Mouse (Mus musculus) embryonic facial prominence, embryonic 11.5 days (tissue): ENCODE data around the gene Ptprh. TPM values are rescaled to one million over a fixed set of nuclear protein-coding genes. Genes with fewer than 3 reads are reported as not detected.
A peak's percentile ranks its signal among the peaks of the same experiment; 100 is the strongest.

ENCODE experiments used
- ATAC-seq: fragments of 200-750 bp; cut with Nextera tagmentation; replicated peaks from 2 replicates; pipeline ENCODE4 v1.8.0; 2017; ENCODE audit warnings: low read depth; ENCODE audit not compliant: insufficient number of reproducible peaks, low FRiP score, low TSS enrichment
- DNase-seq: peaks from one replicate; pipeline ENCODE4 v3.0.0-alpha.2; 2015; ENCODE audit warnings: low spot score
- H3K27ac ChIP-seq: fragments of 300-500 bp; sonication (generic); replicated peaks from 2 replicates; pipeline ENCODE4 v1.5.1; 2014; ENCODE audit warnings: mild to moderate bottlenecking, low read depth, low read length, control low read depth
- H3K27me3 ChIP-seq: fragments of 300-500 bp; sonication (generic); 2 replicates; pipeline ENCODE4 v1.6.1; 2014; ENCODE audit warnings: mild to moderate bottlenecking, low read length, moderate library complexity, mixed read lengths; ENCODE audit not compliant: control insufficient read depth, insufficient read depth
- H3K36me3 ChIP-seq: fragments of 300-500 bp; sonication (generic); replicated peaks from 2 replicates; pipeline ENCODE4 v1.6.1; 2014; ENCODE audit warnings: low read depth, mild to moderate bottlenecking, low read length, moderate library complexity, mixed read lengths; ENCODE audit not compliant: control insufficient read depth, insufficient read depth
- H3K4me1 ChIP-seq: fragments of 300-500 bp; sonication (generic); 2 replicates; pipeline ENCODE4 v1.6.1; 2014; ENCODE audit warnings: low read length, mixed read lengths; ENCODE audit not compliant: control insufficient read depth, insufficient read depth
- H3K4me2 ChIP-seq: fragments of 300-500 bp; sonication (generic); 2 replicates; pipeline ENCODE4 v1.6.1; 2014; ENCODE audit warnings: low read depth, mild to moderate bottlenecking, control low read depth, low read length, moderate library complexity
- H3K4me3 ChIP-seq: fragments of 300-500 bp; sonication (generic); 2 replicates; pipeline ENCODE4 v1.5.1; 2014; ENCODE audit warnings: low read depth, low read length, control low read depth
- H3K9ac ChIP-seq: fragments of 300-500 bp; sonication (generic); replicated peaks from 2 replicates; pipeline ENCODE4 v1.6.1; 2014; ENCODE audit warnings: mild to moderate bottlenecking, control low read depth, low read length
- H3K9me3 ChIP-seq: fragments of 300-500 bp; sonication (generic); replicated peaks from 2 replicates; pipeline ENCODE4 v1.6.1; 2016; ENCODE audit warnings: mild to moderate bottlenecking, low read length, inconsistent platforms, mixed read lengths; ENCODE audit not compliant: control insufficient read depth
- WGBS: fragments of 180-500 bp; shearing (Covaris S2); extraction: QIAGEN DNeasy Blood & Tissue Kit; methylation state at CpG from one replicate; pipeline ENCODE4 v1.1.7; 2014; 5-methylcytosine and 5-hydroxymethylcytosine counted together
- polyA plus RNA-seq: library from polyadenylated mRNA; unstranded; fragments of >200 nt; fragmentation: Nextera tagmentation; extraction: Ambion mirVana; gene quantifications from 2 replicates; pipeline ENCODE4 v1.2.1, GENCODE M21; 2014

Gene Ptprh
- polyA plus RNA-seq, 1 experiment from 2014 or later, result not detected

DNA sequence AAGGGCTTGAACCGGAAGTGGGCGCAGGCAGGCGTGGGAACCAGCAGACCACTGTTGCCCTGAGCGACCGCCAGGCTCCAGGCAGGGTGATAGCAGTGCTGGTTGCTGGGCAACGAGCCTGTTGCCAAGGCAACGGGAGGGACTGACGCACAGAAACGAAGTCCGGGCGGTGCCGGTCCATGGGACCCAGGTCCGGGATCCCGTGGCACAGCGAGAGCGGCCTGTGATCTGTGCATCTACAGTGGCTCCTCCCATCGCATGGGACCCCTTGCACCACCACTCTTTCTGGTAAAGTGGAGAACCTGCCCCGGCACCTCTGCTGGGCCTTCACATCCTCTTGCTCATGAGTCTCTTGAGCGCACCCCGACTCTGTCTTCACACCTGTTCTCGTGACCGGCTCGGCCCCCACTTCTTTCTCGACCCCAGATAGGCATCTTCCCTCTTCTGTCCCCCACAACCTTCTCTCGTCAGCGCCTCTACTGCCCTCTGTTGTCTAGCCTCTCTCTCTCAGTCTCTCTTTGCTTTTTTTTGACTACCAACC, 57.2 kb downstream of the Ptprh start:
- H3K9me3 ChIP-seq, result no peaks in the 10 kb centered on the region
- peaks cover 2% of the 10 kb centered on the region; the same call in 1 of the 2 replicates for H3K27me3 ChIP-seq
- H3K36me3 ChIP-seq, result no peaks in the 10 kb centered on the region
- H3K9ac ChIP-seq, result peak overlapping the region; percentile 43
- peak; percentile 81 for DNase-seq
- peak; percentile 88 for ATAC-seq
- no peaks in the 10 kb centered on the region; the same call in 1 of the 2 replicates for H3K4me1 ChIP-seq
- H3K4me3 ChIP-seq, result peak overlapping the region; percentile 31
- H3K27ac ChIP-seq, result no peak overlapping the region
- peak overlapping the region; percentile 65 for H3K4me2 ChIP-seq
- WGBS, result 3% methylated on average over 26 of the region's 26 CpGs

DNA sequence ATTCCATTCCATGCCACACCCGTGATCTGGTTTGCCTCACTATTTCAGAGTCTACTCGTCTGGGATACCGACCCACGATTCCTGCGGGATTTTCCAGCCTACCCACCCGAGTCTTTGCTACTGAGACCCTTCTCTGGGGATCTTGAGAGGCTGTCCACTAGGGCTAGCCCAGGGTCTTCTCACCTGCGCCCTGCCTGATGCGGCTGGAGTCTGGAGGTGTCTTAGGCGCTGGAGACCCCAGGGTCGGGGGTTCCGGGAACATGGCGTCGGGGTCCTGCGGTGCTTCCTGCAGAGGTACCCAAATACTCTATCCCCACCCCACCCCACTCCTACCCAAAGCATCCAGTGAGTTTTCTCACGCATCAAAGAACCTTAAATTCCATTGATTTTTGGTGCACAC, 57.8 kb downstream of the Ptprh start:
- H3K4me1 ChIP-seq, result no peaks in the 10 kb centered on the region; the same call in 1 of the 2 replicates
- ATAC-seq, result peak; percentile 5; the same call in 1 of the 2 replicates
- H3K9ac ChIP-seq, result no peak overlapping the region; the same call in 1 of the 2 replicates
- H3K36me3 ChIP-seq, result no peaks in the 10 kb centered on the region
- no peak overlapping the region for H3K4me3 ChIP-seq
- no peak for DNase-seq
- peaks cover 2% of the 10 kb centered on the region; the same call in 1 of the 2 replicates for H3K27me3 ChIP-seq
- H3K9me3 ChIP-seq, result no peaks in the 10 kb centered on the region
- peak overlapping the region; percentile 65 for H3K4me2 ChIP-seq
- H3K27ac ChIP-seq, result no peak overlapping the region
- WGBS, result 70% methylated on average over 15 of the region's 15 CpGs

GRCm38 (mm10) chr7:4542013-4542412, 61.8 kb downstream of the Ptprh start:
- no peak for ATAC-seq

GRCm38 (mm10) chr7:4541344-4541743, 62.5 kb downstream of the Ptprh start:
- 62% methylated on average over 5 of the region's 5 CpGs for WGBS
- Histone ChIP-seq H3K9ac (no peak overlapping the region), H3K9me3 (no peaks in the 10 kb centered on the region), H3K27ac (no peak overlapping the region), H3K4me2 (no peak overlapping the region), H3K27me3 (no peaks in the 10 kb centered on the region), H3K4me1 (no peaks in the 10 kb centered on the region; the same call in 1 of the 2 replicates), H3K36me3 (no peaks in the 10 kb centered on the region), H3K4me3 (no peak overlapping the region)
- no peak for DNase-seq
- no peak for ATAC-seq

More at GRCm38 (mm10) chr7:4542013-4542412, 61.8 kb downstream of the Ptprh start:
- no peak for DNase-seq
- Histone ChIP-seq H3K36me3 (no peaks in the 10 kb centered on the region), H3K9me3 (no peaks in the 10 kb centered on the region), H3K4me2 (no peak overlapping the region), H3K27me3 (peaks cover 2% of the 10 kb centered on the region; the same call in 1 of the 2 replicates), H3K27ac (no peak overlapping the region), H3K4me3 (no peak overlapping the region), H3K9ac (no peak overlapping the region), H3K4me1 (no peaks in the 10 kb centered on the region; the same call in 1 of the 2 replicates)
- WGBS, result 35% methylated on average over 17 of the region's 17 CpGs

- no peak overlapping the region for H3K4me2 ChIP-seq
- 84% methylated on average over 2 of the region's 2 CpGs for WGBS
- ATAC-seq (no peak), DNase-seq (no peak)
- H3K4me1 ChIP-seq, result no peaks in the 10 kb centered on the region
- H3K4me3 ChIP-seq, result no peak overlapping the region
- H3K9me3 ChIP-seq, result no peaks in the 10 kb centered on the region
- H3K36me3 ChIP-seq, result no peaks in the 10 kb centered on the region
- H3K27me3 ChIP-seq, result no peaks in the 10 kb centered on the region
- no peak overlapping the region for H3K9ac ChIP-seq
- H3K27ac ChIP-seq, result no peak overlapping the region
These were observed 64.8 kb downstream of the Ptprh start for GRCm38 (mm10) chr7:4539019-4539418.

DNA sequence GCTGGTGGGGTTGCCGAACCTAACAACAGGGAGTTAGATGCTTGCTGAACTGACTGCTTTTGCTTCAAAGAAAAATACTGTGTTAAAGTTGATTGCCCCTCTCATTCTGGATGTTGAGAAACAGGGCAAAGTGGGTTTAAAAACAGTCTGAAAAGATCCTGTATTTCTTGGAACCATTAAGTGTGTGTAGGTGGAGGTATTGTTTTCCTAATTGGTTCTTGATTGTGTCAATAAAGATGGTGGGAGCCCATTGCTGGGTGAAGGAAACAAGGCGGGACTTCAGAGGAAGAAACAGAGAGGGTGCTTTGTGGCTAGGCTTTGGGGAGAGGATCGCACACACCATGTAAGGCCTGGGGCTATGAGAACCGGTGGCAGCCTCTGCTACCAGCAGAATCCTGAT, 66.7 kb downstream of the Ptprh start:
- H3K27ac ChIP-seq, result no peak overlapping the region
- H3K27me3 ChIP-seq, result no peaks in the 10 kb centered on the region
- H3K9me3 ChIP-seq, result no peaks in the 10 kb centered on the region
- H3K36me3 ChIP-seq, result no peaks in the 10 kb centered on the region
- WGBS, result 49% methylated on average over 4 of the region's 4 CpGs
- no peak overlapping the region for H3K4me3 ChIP-seq
- no peak for ATAC-seq
- no peak overlapping the region for H3K9ac ChIP-seq
- no peaks in the 10 kb centered on the region for H3K4me1 ChIP-seq
- no peak for DNase-seq
- no peak overlapping the region for H3K4me2 ChIP-seq

DNA sequence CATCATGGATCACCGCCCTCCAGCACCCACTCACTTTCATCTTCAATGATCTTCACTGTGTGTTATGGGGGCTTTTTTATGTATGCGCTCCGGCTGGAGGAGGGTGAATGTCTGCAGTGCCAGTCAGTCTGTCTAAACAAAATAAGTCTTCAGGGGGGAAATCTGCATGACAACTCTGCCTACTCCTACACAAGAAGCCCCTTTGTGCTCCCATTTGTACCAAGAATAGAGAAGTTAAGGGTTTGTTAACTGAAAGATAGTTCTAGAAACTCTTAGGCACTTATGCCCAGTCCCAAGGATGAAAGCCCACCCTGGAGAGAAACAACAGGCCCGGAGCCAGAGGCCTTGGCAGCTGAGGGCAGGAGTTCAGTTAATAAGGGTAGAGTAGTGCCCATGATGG, 67.5 kb downstream of the Ptprh start:
- Histone ChIP-seq H3K4me1 (no peaks in the 10 kb centered on the region), H3K9ac (no peak overlapping the region), H3K9me3 (no peaks in the 10 kb centered on the region), H3K27me3 (no peaks in the 10 kb centered on the region), H3K27ac (no peak overlapping the region), H3K4me2 (no peak overlapping the region), H3K36me3 (no peaks in the 10 kb centered on the region), H3K4me3 (no peak overlapping the region)
- 84% methylated on average over 4 of the region's 4 CpGs for WGBS
- no peak for DNase-seq
- no peak for ATAC-seq

DNA sequence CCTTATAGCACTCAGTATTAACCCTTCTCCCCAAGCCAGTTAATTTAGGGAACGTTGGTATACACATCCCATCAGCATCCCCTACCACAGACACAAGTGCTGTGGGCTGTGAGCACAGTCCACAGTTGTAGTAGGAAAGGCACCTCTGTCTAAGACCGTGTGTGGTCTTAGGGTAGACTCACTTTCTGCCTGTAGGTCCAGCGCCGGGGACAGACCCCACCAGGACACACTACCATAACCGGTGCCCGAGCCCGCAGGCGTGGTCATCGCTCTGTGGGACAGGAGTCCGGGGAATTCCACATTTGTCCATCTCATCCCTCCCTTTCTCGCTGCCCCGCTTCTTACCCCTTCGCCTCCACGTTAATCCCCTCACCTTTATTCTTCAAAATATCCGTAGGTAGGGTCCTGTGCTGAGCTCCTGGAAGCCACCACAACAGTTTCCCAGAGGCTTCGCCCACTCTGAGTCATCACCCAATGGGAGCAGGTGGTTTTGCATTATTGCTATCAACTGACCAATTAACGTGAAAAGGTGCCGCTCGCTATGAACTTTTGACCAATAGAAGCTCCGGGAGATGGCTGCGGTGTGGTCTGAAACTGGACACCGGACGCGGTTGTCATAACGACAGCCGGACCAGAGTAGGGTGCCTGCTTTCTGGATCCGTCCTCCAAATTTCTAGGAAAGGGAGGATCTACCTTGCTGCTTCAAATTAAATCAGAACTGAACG, 71.7 kb downstream of the Ptprh start, which contains the start of gene Dnaaf3:
Gene Dnaaf3 (minus strand): TSS at position 449 of the 725 bp plus-strand sequence.
- Histone ChIP-seq H3K4me3 (peak within 1 kb of the TSS; percentile 33), H3K36me3 (no peaks in the 10 kb centered on the region), H3K27me3 (no peaks in the 10 kb centered on the region), H3K9ac (peak within 1 kb of the TSS; percentile 25; the same call in 1 of the 2 replicates), H3K4me2 (peak within 1 kb of the TSS; percentile 51), H3K27ac (no peak within 1 kb of the TSS), H3K4me1 (no peaks in the 10 kb centered on the region), H3K9me3 (no peaks in the 10 kb centered on the region)
- DNase-seq, result peak; percentile 92
- 3% methylated on average over 28 of the region's 28 CpGs for WGBS
- ATAC-seq, result peak; percentile 89
